8 mouse cellular contexts compared by ENCODE assay signal in the genomic region with DNA sequence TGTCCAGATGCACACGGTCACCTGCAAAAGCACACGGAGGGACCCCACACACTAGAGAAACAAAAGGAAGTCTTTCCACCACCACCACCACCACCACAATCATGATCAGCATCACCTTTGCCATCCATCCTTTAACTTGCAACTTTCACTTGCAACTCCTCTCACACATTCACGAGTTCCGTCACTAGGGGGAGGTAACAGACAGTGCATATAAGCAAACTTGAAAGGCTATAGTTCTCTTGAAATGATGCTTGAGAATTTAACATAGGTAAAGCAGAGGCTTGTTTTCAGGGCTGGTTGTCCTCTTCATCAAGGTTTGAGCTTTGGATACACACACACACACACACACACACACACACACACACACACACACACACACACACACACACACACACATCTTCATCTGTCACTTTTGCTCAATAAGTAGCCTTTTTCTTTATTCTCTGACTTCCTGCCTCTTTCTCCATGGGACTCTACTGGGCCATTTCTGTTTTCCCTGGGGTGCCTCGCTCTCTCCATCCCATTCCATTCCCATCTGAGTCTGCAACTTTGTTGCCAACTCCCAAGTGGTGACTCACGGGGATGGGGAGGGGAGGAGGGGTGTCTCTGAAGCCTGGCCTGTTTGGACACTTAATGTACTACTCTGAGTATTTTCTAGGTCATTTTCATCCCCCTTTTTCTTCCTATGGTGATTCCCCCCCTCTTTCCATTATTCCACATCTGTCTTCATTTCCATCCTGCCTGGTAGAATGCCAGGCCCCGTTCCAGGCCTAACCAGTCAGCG.
A peak's percentile ranks its signal among the peaks of the same experiment; 100 is the strongest.
DNase-seq lines count a peak whose midpoint lies in the region; ATAC-seq and TF ChIP-seq lines count a peak whose summit lies in the region.

No protein-coding gene starts in this region.

- no peak for TF ChIP-seq CTCF in G1E (IDR thresholded peaks at IDR 0.05; ENCODE audit: low read depth, low read length)
- TF ChIP-seq CTCF in gastrocnemius, adult 2 months (IDR thresholded peaks at IDR 0.05): peak; percentile 71

- no peaks in the 10 kb centered on the region for H3K9me3 ChIP-seq in G1E (replicated peaks)
- H3K9me3 ChIP-seq in lung, embryonic 15.5 days: no peaks in the 10 kb centered on the region

- no peak overlapping the region for H3K4me3 ChIP-seq in G1E (ENCODE audit: low read depth, low read length)
- no peak overlapping the region for H3K4me3 ChIP-seq in gastrocnemius, adult 2 months
- no peak overlapping the region for H3K4me3 ChIP-seq in lung, embryonic 15.5 days

- no peak for ATAC-seq in G1E (ENCODE audit: extremely low read depth, insufficient number of reproducible peaks, low FRiP score, poor library complexity, severe bottlenecking)
- ATAC-seq in lung, embryonic 15.5 days (ENCODE audit: borderline replicate concordance, extremely low read depth, low FRiP score, low TSS enrichment): peak; percentile 61; the same call in 1 of the 2 replicates
- ATAC-seq in activated CD4-positive, CD25-positive, alpha-beta regulatory T cell, adult 4 months: no peak

- H3K36me3 ChIP-seq in G1E (replicated peaks): peaks cover 33% of the 10 kb centered on the region
- no peaks in the 10 kb centered on the region for H3K36me3 ChIP-seq in lung, embryonic 15.5 days

- no peaks in the 10 kb centered on the region; the same call in 1 of the 2 replicates for H3K27me3 ChIP-seq in G1E (ENCODE audit: insufficient read depth, low read length)
- no peaks in the 10 kb centered on the region for H3K27me3 ChIP-seq in lung, embryonic 15.5 days

- H3K4me2 ChIP-seq in lung, embryonic 15.5 days: no peak overlapping the region

- WGBS in lung, embryonic 15.5 days: 44% methylated on average over 8 of the region's 8 CpGs

- DNase-seq in 416B (ENCODE audit: low read depth) (peak; percentile 80), G1E (ENCODE audit: low spot score) (peak; percentile 10)
- peak; percentile 66 for DNase-seq in cerebellum, adult 9-10 months
- peak; percentile 70 for DNase-seq in gastrocnemius, adult 2 months
- peak; percentile 80 for DNase-seq in kidney, postnatal 10 days
- peak; percentile 77 for DNase-seq in retina, postnatal 1 day

- peak overlapping the region; percentile 61 for H3K27ac ChIP-seq in gastrocnemius, adult 2 months
- H3K27ac ChIP-seq in lung, embryonic 15.5 days: peak overlapping the region; percentile 16; the same call in 1 of the 2 replicates

- intact Hi-C loops in gastrocnemius, adult 2 months (cut with DNase I): loop anchor here (2.0 to 10.0 kb wide), 2 partner anchors 163 to 615 kb away; no protein-coding TSS in a partner anchor

- 0 out of 2 replicates have a peak, but pooled peaks cover 3% of the 10 kb centered on the region for H3K4me1 ChIP-seq in G1E (ENCODE audit: insufficient read depth, low read depth, low read length)
- peaks cover 6% of the 10 kb centered on the region; the same call in 1 of the 2 replicates for H3K4me1 ChIP-seq in lung, embryonic 15.5 days

- H3K9ac ChIP-seq in lung, embryonic 15.5 days: no peak overlapping the region

Comparison
In these comparisons a context has a peak if more than half of its experiments do, and no peak if none do; other contexts are left out.
1. DNase-seq: peak in every context shown above with its lines; median percentile 80 in 416B; 80 in kidney, postnatal 10 days; 77 in retina, postnatal 1 day; 70 in gastrocnemius, adult 2 months; 66 in cerebellum, adult 9-10 months; 10 in G1E.